Mouse (Mus musculus): Measurements from ENCODE around the gene Rps19bp1.

The Rps19bp1 gene

DNA sequence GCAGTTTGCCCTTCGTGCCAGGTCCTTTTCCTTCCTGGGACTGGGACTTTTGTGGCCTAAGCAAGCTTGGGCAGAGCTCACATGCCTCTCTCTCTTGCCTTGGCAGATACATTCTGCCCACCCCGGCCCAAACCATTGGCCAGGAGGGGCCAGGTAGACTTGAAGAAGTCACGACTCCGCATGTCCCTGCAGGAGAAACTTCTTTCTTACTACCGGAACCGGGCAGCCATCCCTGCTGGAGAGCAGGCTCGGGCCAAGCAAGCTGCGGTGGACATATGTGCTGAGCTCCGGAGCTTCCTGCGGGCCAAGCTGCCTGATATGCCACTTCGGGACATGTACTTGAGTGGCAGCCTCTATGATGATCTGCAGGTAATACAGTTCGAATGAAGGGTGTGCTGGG, 16.0 kb downstream of the Rps19bp1 start:
- TF ChIP-seq GATA4 (IDR thresholded peaks at IDR 0.05; ENCODE audit: insufficient replicate concordance, low read length): no peak

DNA sequence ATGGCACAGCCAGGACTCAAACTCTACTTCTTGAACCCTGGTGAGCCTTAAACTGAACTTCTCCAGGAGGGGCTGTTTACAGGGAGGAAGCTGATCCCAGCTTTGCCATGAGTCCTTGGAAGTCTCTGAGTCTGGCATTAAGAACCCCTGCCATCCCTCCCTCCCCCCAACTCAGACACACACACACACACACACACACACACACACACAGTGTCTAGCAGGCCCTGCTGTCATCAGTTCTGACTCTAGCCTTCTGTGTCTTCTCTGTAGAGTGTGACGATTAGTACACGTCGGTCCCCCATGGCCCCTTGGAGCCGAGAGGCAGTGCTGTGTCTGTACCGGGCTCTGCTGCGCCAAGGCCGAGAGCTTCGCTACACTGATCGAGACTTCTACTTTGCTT, 28.6 kb downstream of the Rps19bp1 start, which contains the start of gene AC140267.1:
TSS of gene AC140267.1 (plus strand) at position 301 of the 400 bp plus-strand sequence.
- TF ChIP-seq GATA4 (IDR thresholded peaks at IDR 0.05; ENCODE audit: insufficient replicate concordance, low read length): no peak

DNA sequence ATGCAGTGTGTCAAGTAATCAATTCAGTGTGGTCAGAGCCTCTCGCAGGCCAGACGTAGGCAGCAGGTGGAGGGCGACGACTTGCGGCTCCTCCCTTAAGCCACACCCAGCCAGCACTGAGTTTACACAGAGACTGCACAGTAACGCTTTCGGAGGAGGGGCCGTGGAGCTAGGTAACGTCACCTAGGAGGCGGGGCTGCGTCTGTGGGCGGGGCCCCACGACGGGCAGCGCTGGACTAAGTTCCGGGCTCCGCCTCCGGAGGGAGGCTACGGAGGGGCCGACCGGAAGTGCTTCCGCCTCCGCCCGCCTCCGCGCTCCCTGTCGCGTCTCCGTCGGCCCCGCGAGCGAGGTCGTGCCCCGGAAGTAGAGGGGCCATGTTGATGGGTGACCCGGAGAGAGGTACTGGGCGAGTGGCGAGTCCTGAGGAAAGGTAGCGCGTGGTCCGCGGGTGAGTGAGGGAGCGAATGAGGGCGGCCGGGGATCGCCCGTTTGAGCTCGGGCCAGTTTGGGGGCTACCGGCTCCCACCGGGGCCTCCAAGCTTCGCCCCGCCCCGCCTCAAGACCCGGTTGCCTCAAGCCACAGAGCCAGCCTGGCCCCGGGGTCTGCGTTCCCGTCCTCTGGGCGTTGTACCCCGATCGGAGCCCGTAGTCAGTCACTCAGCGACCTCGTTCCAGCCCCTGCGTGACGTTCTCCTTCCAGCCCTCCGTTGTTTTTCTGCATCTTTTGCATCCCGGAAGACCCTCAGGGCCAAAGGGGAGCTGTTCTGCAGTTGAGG, 30.2 kb downstream of the Rps19bp1 start, which contains the start of gene Mief1:
TSS of gene Mief1 (plus strand) at position 286 of the 777 bp plus-strand sequence.
- peak; percentile 47; the same call in 1 of the 2 replicates for TF ChIP-seq GATA4 (IDR thresholded peaks at IDR 0.05; ENCODE audit: insufficient replicate concordance, low read length)

DNA sequence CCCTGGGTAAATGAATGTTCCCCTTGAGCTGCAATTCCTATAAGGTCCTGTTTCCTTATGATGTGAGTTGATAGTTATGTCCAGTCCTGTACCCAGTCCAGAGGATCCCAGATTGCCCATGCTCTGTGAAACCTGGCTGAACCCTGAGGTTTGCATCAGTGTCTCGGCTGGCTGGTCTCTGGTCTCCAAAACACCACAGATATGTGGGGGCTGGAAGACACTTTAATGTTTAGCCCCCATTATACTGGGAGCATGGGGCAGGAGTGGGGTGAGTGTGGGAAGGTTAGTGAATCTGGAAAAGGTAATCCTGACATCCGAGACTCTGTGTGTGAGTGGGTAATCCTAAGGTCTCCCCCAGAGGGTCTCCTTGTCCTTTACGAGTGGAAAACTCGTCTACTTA, 31.1 kb downstream of the Rps19bp1 start:
- no peak for TF ChIP-seq GATA4 (IDR thresholded peaks at IDR 0.05; ENCODE audit: insufficient replicate concordance, low read length)

DNA sequence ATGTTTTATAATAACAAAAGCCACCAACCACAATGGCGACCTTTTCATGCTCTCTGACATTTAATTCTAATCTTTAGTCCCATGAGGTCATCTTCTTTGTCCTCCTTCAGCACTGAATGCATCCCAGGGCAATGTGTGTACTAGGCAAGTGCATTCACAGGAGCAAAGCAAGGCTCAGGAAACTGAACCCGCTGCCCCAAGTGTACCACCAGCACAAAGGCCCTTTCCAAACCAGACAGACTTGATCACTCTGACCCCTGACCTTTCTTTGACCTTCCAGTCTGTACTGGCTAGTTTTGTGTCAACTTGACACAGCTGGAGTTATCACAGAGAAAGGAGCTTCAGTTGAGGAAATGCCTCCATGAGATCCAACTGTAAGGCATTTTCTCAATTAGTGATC, 31.8 kb downstream of the Rps19bp1 start:
- TF ChIP-seq GATA4 (IDR thresholded peaks at IDR 0.05; ENCODE audit: insufficient replicate concordance, low read length): no peak

DNA sequence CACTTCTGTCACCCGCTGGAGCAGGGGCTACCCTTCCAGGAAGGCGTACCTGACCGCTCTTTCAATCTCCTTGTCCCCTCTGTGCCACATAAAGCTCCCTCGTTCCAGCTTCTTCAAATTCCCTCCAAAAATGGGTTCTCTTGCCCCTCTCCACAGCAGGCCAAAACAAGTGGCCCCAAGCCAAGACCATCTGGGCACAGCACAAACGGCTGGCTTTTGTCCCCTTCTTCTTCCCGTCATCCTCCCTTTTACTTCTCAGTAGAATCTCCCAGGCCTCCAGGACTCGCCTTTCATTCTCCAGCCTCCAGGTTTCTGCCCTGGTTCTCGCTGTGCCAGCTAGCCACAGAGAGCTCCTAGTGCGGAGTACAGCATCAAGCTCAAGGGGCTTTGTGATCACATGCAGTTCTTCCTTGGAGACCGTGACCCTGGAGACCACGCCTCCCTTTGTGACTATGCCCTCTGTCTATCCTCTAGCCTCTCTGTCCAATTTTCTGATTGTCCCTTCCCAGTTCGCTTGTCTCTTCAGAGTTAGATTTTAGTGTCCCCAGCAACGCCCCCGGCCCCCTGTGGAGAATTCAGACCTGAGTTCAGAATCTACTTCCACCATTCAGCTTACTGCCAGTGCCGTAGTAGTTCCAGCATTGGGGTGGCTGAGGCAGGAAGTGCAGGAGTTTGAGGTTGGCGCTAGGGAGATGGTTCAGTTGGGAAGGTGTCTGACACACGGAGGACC, 35.9 kb downstream of the Rps19bp1 start:
- no peak for TF ChIP-seq GATA4 (IDR thresholded peaks at IDR 0.05; ENCODE audit: insufficient replicate concordance, low read length)

DNA sequence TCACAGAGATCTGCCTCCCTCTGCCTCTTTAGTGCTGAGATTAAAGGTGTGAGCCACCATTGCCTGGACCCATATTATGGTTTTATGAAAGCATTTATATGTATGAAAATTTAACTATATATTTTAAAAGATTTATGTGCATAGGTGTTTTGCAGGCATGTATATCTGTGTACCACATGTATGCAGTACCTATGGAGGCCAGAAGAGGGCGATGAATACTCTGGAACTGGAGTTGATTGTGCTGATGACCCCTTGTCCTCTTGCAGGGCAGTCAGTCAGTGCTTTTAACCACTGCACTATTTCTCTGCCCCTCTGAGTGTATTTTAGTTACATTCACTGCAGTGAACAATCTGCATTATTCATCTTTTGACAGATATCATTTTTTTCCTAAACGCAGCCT, 38.3 kb downstream of the Rps19bp1 start:
- no peak for TF ChIP-seq GATA4 (IDR thresholded peaks at IDR 0.05; ENCODE audit: insufficient replicate concordance, low read length)

DNA sequence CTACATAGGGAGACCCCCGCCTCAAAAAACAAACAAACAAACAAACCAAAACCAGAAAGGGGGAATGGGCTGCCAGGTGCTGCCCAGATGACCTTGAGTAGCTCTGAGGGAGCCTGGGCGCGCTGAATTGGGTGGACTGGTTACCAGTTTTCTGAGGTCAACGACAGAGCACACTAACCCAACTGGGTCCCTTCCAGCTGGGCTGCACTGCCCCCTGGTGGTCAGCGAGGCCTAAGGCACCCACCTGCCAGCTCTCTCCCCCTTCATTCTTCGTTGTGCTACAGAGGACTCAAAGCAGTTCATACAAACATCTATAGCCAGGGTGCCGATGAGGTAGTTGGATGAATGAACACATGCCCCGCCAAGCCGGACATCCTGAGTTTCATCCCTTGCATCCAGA, 38.9 kb downstream of the Rps19bp1 start:
- TF ChIP-seq GATA4 (IDR thresholded peaks at IDR 0.05; ENCODE audit: insufficient replicate concordance, low read length): no peak

DNA sequence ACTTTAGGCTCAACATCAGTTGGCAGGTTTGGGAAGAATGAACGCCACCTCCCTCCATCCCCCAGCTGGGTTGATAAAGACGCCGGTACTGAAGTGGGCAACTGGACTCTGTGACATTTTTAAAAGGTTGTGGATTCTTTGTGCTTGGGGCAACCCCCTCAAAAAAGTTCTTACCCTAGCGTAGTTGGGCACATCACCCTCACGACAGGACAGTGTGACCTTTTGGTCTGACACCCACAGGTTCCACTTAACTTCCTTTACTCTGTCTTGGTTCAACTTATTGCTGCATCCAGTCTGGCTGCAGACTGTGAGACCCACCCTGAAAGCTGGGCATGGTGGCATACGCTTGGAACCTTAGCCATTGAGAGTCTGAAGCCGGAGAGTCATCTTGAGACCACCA, 40.4 kb downstream of the Rps19bp1 start:
- no peak for TF ChIP-seq GATA4 (IDR thresholded peaks at IDR 0.05; ENCODE audit: insufficient replicate concordance, low read length)

DNA sequence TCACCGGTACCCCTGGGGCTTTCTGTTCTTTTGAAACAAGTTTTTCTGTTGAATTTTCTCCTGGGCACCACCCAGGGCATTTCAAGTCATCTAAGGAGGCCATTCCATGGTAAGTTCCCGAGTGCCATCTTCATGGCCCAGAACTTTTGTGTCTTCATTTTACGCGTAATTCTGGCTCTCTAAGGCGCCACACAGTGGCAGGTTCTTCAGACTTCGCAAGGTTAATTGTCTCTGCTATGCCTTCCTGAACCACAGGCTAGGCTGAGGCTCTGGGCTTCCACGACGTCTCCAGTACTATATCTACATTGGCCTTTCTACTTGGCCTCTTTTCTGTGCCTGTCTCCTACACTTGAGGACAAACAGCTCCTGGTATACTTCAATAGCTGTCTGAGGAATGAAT, 43.1 kb downstream of the Rps19bp1 start:
- TF ChIP-seq GATA4 (IDR thresholded peaks at IDR 0.05; ENCODE audit: insufficient replicate concordance, low read length): no peak

DNA sequence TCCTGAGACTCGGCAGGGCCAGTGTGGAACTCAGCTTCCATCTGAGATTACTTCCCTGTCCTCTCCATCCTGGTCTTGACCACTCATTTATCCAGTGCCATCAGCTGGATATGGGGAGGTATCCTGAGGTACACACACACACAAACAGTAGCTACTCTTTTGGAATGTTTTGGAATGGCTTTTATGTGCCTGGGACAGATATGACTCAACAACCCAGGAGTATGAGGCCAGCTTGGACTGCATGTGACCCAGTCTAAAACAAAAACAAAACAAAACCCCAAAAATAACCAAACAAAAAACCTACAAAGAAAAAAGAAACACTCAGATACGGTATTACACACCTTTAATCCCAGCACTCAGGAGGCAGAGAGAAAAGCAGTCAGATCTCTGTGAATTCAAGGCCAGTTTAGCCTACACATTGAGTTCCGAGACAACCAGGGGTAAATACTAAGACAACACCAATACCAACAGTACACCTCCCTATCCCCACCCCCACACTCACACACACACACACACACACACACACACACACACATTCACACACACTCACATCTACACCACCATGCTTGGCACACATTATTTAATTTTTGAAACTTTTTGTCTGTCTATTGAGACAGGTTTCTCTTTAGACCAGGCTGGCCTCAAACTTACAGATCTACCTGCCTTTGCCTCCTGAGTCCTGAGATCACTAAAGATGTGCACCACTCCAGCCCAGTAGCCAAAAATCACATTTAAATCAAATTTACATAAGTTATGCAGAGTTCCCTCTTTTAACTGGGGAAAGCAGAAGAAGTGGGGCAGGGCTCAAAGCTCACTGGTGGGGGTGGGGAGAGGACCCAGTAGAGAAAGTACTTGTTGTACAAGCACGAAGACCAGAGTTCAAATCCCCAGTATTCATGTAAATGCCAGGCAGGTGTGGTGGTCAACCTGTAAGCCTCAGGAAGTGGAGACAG, 44.1 kb downstream of the Rps19bp1 start:
- TF ChIP-seq GATA4 (IDR thresholded peaks at IDR 0.05; ENCODE audit: insufficient replicate concordance, low read length): no peak

DNA sequence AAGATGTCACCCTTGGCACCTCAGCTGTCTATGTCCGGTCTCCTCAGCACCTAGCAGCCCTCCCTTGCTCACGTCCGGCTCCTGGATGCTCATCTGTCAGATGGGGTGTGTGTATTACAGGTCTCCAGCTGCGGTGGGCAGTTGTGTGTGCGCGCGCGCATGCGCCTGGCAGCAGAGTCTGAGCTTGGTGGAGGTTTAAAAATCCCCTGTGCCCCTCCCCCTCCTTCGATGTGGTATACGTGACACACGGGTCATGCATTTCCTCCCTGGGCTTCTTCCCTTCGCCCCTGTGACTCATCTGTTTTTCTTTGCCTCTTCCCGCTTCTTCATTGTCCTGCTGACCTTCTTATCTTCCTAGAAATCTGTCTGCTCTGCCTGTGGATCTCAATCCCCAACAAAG, 44.9 kb downstream of the Rps19bp1 start:
- TF ChIP-seq GATA4 (IDR thresholded peaks at IDR 0.05; ENCODE audit: insufficient replicate concordance, low read length): no peak

DNA sequence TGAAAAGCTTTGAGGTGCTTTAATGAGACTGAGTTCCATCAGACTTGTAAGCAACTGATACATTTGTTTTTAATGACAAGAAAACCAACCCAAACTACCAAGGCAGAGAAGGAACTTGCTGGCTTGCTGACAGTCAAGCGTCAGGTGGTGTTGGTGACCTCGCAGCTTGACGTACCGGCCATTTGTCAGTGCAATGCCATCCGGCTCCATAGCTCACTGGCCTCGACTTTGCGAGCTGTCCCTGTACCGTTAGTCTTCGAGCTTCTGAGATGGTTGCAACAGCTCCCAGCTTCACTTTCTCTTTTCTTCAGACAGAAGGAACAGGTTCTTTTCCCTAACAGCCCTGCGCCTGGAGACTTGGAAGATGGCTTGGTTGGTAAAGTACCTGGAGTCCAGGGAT, 46.6 kb downstream of the Rps19bp1 start:
- TF ChIP-seq GATA4 (IDR thresholded peaks at IDR 0.05; ENCODE audit: insufficient replicate concordance, low read length): no peak

DNA sequence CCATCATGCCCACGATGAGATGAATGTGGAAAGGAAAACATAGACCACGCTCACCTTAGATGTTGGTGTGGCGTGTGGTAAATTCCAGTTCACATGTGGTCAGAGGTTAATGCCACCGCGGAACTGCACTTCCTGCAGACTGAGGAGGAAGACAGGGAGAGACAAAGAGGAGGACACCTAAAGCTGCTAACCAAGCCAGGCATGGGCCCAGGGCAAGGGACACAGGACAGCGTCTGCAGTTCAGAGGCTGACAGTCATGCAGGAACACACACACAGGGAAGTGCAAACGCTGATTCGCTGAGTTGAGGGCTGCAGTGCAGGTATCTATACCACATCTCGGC, 47.7 kb downstream of the Rps19bp1 start:
- no peak for TF ChIP-seq GATA4 (IDR thresholded peaks at IDR 0.05; ENCODE audit: insufficient replicate concordance, low read length)

DNA sequence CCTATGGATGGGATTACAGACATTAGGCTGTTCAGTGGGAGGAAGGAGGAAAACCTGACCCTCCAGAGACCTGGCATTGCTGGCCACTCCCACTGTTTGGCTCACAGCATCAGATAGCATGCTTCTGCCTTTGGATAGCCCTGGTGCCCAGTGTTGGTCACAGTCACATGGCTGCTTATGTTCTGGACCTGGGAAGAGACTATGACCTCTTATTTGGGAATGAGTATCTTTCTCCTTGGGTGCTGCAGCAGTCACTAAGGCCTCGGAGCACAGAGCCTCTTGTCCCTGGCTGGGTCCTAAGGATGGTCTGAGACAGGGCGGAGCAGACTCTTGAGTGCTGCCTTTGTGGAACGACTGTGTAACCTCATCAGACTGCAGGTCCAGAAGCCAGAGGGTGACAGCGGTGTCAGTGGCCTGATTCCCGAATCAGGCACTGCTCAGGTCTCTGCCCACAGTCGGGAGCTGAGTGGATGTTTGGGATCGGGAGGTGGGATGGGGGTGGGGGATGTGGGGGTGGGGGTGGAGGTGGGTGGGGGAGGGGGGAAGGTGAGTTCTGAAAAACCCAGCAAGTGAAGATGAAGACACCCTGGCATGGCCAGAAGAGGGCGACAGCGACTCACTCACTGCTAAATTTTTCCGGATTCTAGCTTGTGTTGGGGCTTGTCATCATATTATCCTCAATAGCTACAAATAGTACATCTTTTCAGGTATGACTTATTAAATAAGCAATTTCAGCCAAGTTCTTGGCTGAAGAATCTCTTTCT, 48.2 kb downstream of the Rps19bp1 start:
- TF ChIP-seq GATA4 (IDR thresholded peaks at IDR 0.05; ENCODE audit: insufficient replicate concordance, low read length): no peak
